Mouse (Mus musculus): ENCODE results near the gene Bcl7b. TPM values are rescaled to one million over a fixed set of nuclear protein-coding genes. Genes with fewer than 3 reads are reported as not detected.

Bcl7b gene
- polyA plus RNA-seq, 1 experiment from 2014 or later = 50.3 TPM

- under 1% methylated on average over 13 of the region's 13 CpGs for WGBS
- H3K27ac ChIP-seq = peak overlapping the region; percentile 72
- H3K4me3 ChIP-seq (replicated peaks) = peak overlapping the region; percentile 86
- H3K27me3 ChIP-seq (replicated peaks) = no peaks in the 10 kb centered on the region
- peaks cover 5% of the 10 kb centered on the region; the same call in 1 of the 2 replicates for H3K4me1 ChIP-seq (replicated peaks)
- H3K9ac ChIP-seq = peak overlapping the region; percentile 50
- no peaks in the 10 kb centered on the region; the same call in 1 of the 2 replicates for H3K36me3 ChIP-seq
- ATAC-seq = no peak; the same call in 1 of the 2 replicates
- H3K4me2 ChIP-seq (replicated peaks) = peak overlapping the region; percentile 71
- H3K9me3 ChIP-seq = no peaks in the 10 kb centered on the region
Measured at GRCm38 (mm10) chr5:135148715-135149052, 19.4 kb upstream of the Bcl7b start.

- peak within 1 kb of the TSS; percentile 91 for H3K27ac ChIP-seq
- ATAC-seq = peak; percentile 99
- peak within 1 kb of the TSS; percentile 86 for H3K4me3 ChIP-seq (replicated peaks)
- H3K27me3 ChIP-seq (replicated peaks) = no peaks in the 10 kb centered on the region
- peak within 1 kb of the TSS; percentile 71 for H3K4me2 ChIP-seq (replicated peaks)
- peaks cover 4% of the 10 kb centered on the region for H3K36me3 ChIP-seq
- under 1% methylated on average over 63 of the region's 63 CpGs for WGBS
- peak within 1 kb of the TSS; percentile 89 for H3K9ac ChIP-seq
- peaks cover 5% of the 10 kb centered on the region; the same call in 1 of the 2 replicates for H3K4me1 ChIP-seq (replicated peaks)
- no peaks in the 10 kb centered on the region for H3K9me3 ChIP-seq
Measured at GRCm38 (mm10) chr5:135149053-135149819, 18.8 kb upstream of the Bcl7b start, which contains the start of gene Tbl2. TSS of gene Tbl2 (plus strand) at chr5:135149657.

- peak overlapping the region; percentile 86 for H3K4me3 ChIP-seq (replicated peaks)
- H3K27ac ChIP-seq = peak overlapping the region; percentile 91
- peaks cover 8% of the 10 kb centered on the region for H3K36me3 ChIP-seq
- H3K4me1 ChIP-seq (replicated peaks) = peaks cover 5% of the 10 kb centered on the region; the same call in 1 of the 2 replicates
- H3K9me3 ChIP-seq = no peaks in the 10 kb centered on the region
- 0% methylated on average over 23 of the region's 23 CpGs for WGBS
- peak overlapping the region; percentile 71 for H3K4me2 ChIP-seq (replicated peaks)
- ATAC-seq = no peak; the same call in 1 of the 2 replicates
- no peaks in the 10 kb centered on the region for H3K27me3 ChIP-seq (replicated peaks)
- peak overlapping the region; percentile 89 for H3K9ac ChIP-seq
Measured at GRCm38 (mm10) chr5:135149820-135150178, 18.3 kb upstream of the Bcl7b start.

GRCm38 (mm10) chr5:135156496-135156895 lies 11.6 kb upstream of the Bcl7b start:
- H3K27me3 ChIP-seq (replicated peaks) = no peaks in the 10 kb centered on the region
- H3K9ac ChIP-seq = no peak overlapping the region
- H3K4me3 ChIP-seq (replicated peaks) = no peak overlapping the region
- no peaks in the 10 kb centered on the region for H3K4me1 ChIP-seq (replicated peaks)
- no peaks in the 10 kb centered on the region for H3K9me3 ChIP-seq
- H3K36me3 ChIP-seq = peaks cover 62% of the 10 kb centered on the region
- H3K4me2 ChIP-seq (replicated peaks) = no peak overlapping the region
- 97% methylated on average over 4 of the region's 4 CpGs for WGBS
- H3K27ac ChIP-seq = no peak overlapping the region
- no peak for ATAC-seq

- Histone ChIP-seq H3K4me3 (replicated peaks) (no peak overlapping the region), H3K36me3 (peaks cover 53% of the 10 kb centered on the region), H3K27me3 (replicated peaks) (no peaks in the 10 kb centered on the region), H3K9me3 (no peaks in the 10 kb centered on the region), H3K9ac (no peak overlapping the region), H3K4me2 (replicated peaks) (no peak overlapping the region), H3K27ac (no peak overlapping the region), H3K4me1 (replicated peaks) (no peaks in the 10 kb centered on the region)
- 95% methylated on average over 4 of the region's 4 CpGs for WGBS
- no peak for ATAC-seq
Measured at GRCm38 (mm10) chr5:135161221-135161620, 6.9 kb upstream of the Bcl7b start.

- Histone ChIP-seq H3K27ac (no peak overlapping the region), H3K36me3 (peaks cover 49% of the 10 kb centered on the region), H3K27me3 (replicated peaks) (no peaks in the 10 kb centered on the region), H3K4me3 (replicated peaks) (no peak overlapping the region), H3K4me1 (replicated peaks) (no peaks in the 10 kb centered on the region), H3K4me2 (replicated peaks) (no peak overlapping the region), H3K9me3 (no peaks in the 10 kb centered on the region), H3K9ac (no peak overlapping the region)
- 85% methylated on average over 7 of the region's 7 CpGs for WGBS
- no peak for ATAC-seq
Measured at GRCm38 (mm10) chr5:135161650-135162049, 6.4 kb upstream of the Bcl7b start.

- no peak overlapping the region for H3K9ac ChIP-seq
- H3K4me1 ChIP-seq (replicated peaks) = no peaks in the 10 kb centered on the region
- no peaks in the 10 kb centered on the region for H3K27me3 ChIP-seq (replicated peaks)
- H3K4me3 ChIP-seq (replicated peaks) = no peak overlapping the region
- H3K27ac ChIP-seq = no peak overlapping the region
- H3K9me3 ChIP-seq = no peaks in the 10 kb centered on the region
- WGBS = 96% methylated on average over 8 of the region's 8 CpGs
- H3K36me3 ChIP-seq = peaks cover 43% of the 10 kb centered on the region
- H3K4me2 ChIP-seq (replicated peaks) = no peak overlapping the region
- no peak for ATAC-seq
Measured at GRCm38 (mm10) chr5:135162361-135162760, 5.7 kb upstream of the Bcl7b start.

GRCm38 (mm10) chr5:135162821-135163220 lies 5.3 kb upstream of the Bcl7b start:
- Histone ChIP-seq H3K27me3 (replicated peaks) (no peaks in the 10 kb centered on the region), H3K4me3 (replicated peaks) (no peak overlapping the region), H3K4me1 (replicated peaks) (0 out of 2 replicates have a peak, but pooled peaks cover under 1% of the 10 kb centered on the region), H3K27ac (no peak overlapping the region), H3K9me3 (no peaks in the 10 kb centered on the region), H3K36me3 (peaks cover 41% of the 10 kb centered on the region), H3K4me2 (replicated peaks) (no peak overlapping the region), H3K9ac (no peak overlapping the region)
- no peak for ATAC-seq
- 82% methylated on average over 6 of the region's 6 CpGs for WGBS

GRCm38 (mm10) chr5:135166909-135167308 lies 1.2 kb upstream of the Bcl7b start:
- no peak overlapping the region for H3K27ac ChIP-seq
- WGBS = 73% methylated on average over 4 of the region's 4 CpGs
- H3K9me3 ChIP-seq = no peaks in the 10 kb centered on the region
- H3K4me1 ChIP-seq (replicated peaks) = peaks cover 4% of the 10 kb centered on the region; the same call in 1 of the 2 replicates
- H3K4me3 ChIP-seq (replicated peaks) = no peak overlapping the region
- no peak overlapping the region for H3K9ac ChIP-seq
- H3K27me3 ChIP-seq (replicated peaks) = no peaks in the 10 kb centered on the region
- H3K4me2 ChIP-seq (replicated peaks) = no peak overlapping the region
- no peak for ATAC-seq
- peaks cover 14% of the 10 kb centered on the region; the same call in 1 of the 2 replicates for H3K36me3 ChIP-seq

- WGBS = 95% methylated on average over 4 of the region's 4 CpGs
- no peaks in the 10 kb centered on the region for H3K27me3 ChIP-seq (replicated peaks)
- no peak overlapping the region for H3K4me3 ChIP-seq (replicated peaks)
- peak overlapping the region; percentile 79; the same call in 1 of the 2 replicates for H3K4me2 ChIP-seq (replicated peaks)
- no peaks in the 10 kb centered on the region for H3K9me3 ChIP-seq
- H3K36me3 ChIP-seq = peaks cover 14% of the 10 kb centered on the region; the same call in 1 of the 2 replicates
- peak overlapping the region; percentile 96 for H3K27ac ChIP-seq
- no peak for ATAC-seq
- peaks cover 4% of the 10 kb centered on the region; the same call in 1 of the 2 replicates for H3K4me1 ChIP-seq (replicated peaks)
- no peak overlapping the region for H3K9ac ChIP-seq
Measured at GRCm38 (mm10) chr5:135167469-135167868, 614 bp upstream of the Bcl7b start.

GRCm38 (mm10) chr5:135169479-135169878 lies 1.4 kb downstream of the Bcl7b start:
- no peaks in the 10 kb centered on the region for H3K9me3 ChIP-seq
- peak overlapping the region; percentile 79 for H3K4me2 ChIP-seq (replicated peaks)
- H3K4me1 ChIP-seq (replicated peaks) = peaks cover 4% of the 10 kb centered on the region; the same call in 1 of the 2 replicates
- no peaks in the 10 kb centered on the region for H3K27me3 ChIP-seq (replicated peaks)
- 89% methylated on average over 5 of the region's 5 CpGs for WGBS
- ATAC-seq = no peak
- peak overlapping the region; percentile 62 for H3K4me3 ChIP-seq (replicated peaks)
- peak overlapping the region; percentile 45 for H3K9ac ChIP-seq
- peaks cover 20% of the 10 kb centered on the region for H3K36me3 ChIP-seq
- no peak overlapping the region for H3K27ac ChIP-seq

- H3K27ac ChIP-seq = no peak overlapping the region
- peaks cover 24% of the 10 kb centered on the region for H3K36me3 ChIP-seq
- no peak overlapping the region for H3K9ac ChIP-seq
- peaks cover 4% of the 10 kb centered on the region; the same call in 1 of the 2 replicates for H3K4me1 ChIP-seq (replicated peaks)
- ATAC-seq = no peak
- H3K27me3 ChIP-seq (replicated peaks) = no peaks in the 10 kb centered on the region
- no peak overlapping the region for H3K4me3 ChIP-seq (replicated peaks)
- 87% methylated on average over 6 of the region's 6 CpGs for WGBS
- H3K9me3 ChIP-seq = no peaks in the 10 kb centered on the region
- H3K4me2 ChIP-seq (replicated peaks) = no peak overlapping the region
Measured at GRCm38 (mm10) chr5:135171688-135172220, 3.7 kb downstream of the Bcl7b start.
